Mouse (Mus musculus) right cerebral cortex, postnatal 14 days (tissue): Measurements from ENCODE around the gene Snapc2.
A peak's percentile ranks its signal among the peaks of the same experiment; 100 is the strongest.
"Not testable (repeated sequence)": the region's sequence is repeated elsewhere in the genome, so short reads cannot be mapped to it uniquely, and the experiment has no call there.

Experiments
- DNase-seq: peaks from one replicate; pipeline ENCODE4 v3.0.0; 2022

Snapc2 gene

DNA sequence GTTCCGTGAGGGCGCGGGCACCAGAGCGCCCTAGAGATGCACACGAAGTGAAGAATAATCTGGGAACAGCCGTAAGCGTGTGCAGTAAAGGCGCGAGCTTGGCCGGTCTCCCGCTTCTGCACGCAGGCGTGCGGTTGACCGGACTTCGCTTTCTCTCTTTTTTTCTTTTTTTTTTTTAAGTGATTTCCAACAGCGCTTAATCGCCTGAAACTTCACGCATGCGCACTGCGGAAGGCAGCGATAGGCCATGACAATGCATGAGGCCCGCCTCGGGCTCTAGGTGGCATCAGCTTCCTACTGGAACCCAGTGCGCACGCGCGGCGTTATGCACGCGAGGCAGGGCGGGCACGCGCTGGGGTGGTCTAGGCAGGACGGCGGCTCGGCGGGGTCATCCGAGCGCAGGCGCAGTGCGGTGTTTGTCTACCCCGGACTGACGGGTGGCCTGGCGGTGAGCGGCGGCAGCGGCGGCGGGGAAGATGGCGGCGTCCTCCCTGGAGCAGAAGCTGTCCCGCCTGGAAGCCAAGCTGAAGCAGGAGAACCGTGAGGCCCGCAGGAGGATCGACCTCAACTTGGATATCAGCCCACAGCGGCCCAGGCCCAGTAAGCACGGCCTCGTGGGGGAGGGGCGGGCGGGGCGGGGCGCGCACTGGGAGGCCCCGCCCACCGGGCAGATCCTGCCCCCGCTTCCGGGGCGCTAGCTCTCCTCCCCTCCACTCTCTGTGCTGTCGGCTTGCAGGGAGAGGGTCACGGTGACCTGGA is 14.3 kb upstream of the Snapc2 start, which contains the start of the genes Map2k7 and Gm49320:
Gene Map2k7, plus strand, starts transcription at position 307 of the 759 bp plus-strand sequence.
Gene Gm49320, plus strand, starts transcription at position 432 of the 759 bp plus-strand sequence.
- peak; percentile 100 for DNase-seq

DNA sequence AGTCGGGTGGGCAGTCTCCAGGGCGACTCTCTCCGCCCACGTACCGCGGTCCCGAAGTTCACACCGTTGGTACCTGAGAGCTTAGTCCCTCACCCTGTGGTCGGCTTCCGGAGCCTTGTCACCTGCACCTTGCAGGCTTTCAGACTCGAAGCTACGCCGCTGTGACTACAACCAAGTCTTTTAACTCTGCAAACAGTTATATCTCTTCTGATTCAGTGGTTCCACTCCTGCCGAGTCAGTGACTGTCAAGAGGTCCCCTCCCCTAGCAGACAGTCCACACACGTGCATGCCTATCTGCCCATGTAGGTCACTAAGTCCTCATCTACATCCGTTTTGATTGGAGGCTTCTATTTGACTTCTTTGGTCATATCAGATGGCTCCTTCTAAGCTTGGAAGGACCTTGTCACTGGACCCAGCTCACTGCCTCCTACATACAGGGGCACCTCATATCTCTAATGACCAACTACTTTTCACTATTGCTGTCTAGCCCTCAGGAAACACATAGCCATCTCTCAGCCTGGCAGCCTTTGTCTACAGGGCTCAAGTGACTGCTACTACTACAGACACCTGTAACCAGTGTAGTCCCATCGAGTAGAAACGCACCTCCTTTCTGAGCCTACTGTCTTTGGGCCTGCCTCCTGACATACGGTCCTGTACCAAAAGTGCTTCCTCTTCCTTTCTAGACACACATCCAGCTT is 13.5 kb upstream of the Snapc2 start:
- DNase-seq, result no peak

DNA sequence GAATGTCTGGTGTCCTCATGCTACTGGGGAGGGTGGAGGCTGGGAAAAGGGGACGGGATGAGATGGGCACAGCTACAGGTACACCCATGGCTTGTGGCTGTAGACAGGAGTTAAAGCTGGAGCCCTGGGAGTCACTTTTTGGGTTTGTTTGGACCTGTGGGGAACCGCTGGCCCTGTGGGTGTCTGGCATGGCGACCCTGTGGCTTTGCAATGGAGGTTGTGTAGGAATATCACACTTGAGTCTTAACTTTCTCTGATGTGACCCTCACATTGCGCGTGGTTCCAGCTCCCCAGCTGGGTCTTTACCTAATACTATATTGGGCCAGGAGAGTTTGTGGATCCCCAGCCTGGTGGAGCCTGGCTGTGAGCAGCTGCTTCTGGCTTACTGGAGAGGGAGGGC is 7.8 kb upstream of the Snapc2 start:
- no peak for DNase-seq

DNA sequence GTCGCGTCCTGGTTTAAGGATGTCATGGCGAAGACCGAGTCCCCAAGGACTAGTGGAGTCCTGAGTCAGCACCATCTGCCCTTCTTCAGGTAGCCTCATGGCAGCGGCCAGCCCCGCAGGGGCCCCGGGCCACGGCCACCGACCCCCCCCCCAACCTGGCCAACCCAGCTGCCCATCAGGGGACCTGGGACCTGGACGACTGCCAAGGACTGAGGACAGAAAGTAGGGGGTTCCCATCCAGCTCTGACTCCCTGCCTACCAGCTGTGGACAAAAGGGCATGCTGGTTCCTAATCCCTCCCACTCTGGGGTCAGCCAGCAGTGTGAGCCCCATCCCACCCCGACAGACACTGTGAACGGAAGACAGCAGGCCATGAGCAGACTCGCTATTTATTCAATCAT is 7.1 kb upstream of the Snapc2 start:
- DNase-seq, result no peak

- DNase-seq, result no peak
Measured at GRCm38 (mm10) chr8:4247241-4247640, 5.6 kb upstream of the Snapc2 start.

DNA sequence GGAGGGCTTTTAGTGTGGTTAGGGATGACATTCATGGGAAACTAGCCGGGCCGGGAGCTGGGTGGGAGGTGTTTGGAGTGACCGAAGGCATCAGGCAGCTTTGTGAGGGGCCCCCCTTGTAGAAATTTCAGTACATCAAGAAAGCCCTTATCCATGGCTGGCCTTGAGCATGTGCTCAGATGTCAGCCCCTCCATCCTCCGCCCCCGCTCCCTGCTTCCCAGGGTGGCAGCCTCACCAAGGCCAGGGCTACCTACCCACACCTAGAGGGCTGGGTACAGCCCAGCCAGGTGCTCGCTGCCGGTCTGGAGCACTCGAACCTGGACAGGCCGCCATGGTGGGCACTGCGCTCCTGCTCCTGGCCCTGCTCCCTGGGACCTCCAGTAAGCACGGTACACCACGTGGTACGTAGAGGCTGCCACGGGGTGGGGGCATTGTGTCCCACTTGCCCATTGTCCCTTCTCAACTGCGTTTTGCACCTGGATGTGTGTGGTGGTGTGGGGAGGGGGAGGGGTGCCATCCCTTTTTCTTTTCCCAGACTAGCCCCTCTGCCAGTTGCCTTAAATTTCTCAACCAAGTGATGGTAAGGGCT is 4.8 kb upstream of the Snapc2 start, which contains the start of gene Tgfbr3l:
Gene Tgfbr3l, plus strand, starts transcription at position 264 of the 590 bp plus-strand sequence.
- no peak for DNase-seq

DNA sequence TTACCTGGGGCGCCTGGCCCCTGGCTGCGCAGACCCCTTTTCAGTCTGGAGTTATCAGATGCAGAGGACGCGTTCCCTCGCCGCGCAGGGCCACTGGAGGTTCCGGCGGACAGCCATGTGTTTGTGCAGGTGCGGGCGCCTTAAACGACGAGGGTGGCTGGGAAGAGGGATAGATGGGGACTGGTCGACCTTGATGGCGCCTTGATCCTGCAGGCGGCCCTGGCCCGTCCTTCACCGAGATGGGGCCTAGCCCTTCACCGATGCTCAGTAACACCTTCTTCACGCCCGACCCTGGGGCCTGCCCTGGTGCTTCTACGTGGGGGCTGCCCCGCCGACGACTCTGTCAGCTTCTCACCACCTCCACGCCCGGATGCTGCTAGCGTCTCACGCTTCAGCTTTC is 3.7 kb upstream of the Snapc2 start:
- no peak for DNase-seq

- peak; percentile 93 for DNase-seq
Measured at GRCm38 (mm10) chr8:4250306-4250970, 2.4 kb upstream of the Snapc2 start.

DNA sequence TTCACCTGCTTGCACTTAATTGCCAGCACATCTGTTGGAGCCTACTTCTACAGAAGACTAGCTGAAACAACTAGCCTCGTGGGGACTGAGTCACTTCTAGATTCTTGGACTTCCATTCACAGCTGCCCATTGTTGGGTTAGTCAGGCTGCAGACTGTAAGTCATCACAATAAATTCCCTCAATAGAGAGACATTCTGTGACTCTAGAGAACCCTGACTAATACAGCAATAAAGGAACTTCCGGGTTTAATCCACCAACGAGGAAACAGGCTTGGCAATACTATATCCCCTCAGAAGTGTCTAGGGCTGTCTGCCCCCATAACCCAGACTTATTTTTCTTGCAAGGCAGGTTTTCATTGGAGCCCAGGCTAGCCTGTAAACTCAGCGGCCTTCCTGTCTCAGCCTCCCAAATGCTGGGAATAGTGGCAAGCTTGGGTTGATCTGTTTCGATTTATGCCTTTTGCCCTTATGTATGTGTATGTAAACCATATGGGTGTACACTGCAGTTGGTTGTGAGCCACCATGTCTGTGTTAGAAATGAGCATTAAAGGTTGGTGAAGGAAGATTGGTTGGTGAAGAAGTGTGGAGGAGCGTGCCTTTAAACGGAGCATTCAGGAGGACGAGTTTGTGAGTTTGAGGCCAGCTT is 642 bp upstream of the Snapc2 start:
- DNase-seq, result no peak

DNA sequence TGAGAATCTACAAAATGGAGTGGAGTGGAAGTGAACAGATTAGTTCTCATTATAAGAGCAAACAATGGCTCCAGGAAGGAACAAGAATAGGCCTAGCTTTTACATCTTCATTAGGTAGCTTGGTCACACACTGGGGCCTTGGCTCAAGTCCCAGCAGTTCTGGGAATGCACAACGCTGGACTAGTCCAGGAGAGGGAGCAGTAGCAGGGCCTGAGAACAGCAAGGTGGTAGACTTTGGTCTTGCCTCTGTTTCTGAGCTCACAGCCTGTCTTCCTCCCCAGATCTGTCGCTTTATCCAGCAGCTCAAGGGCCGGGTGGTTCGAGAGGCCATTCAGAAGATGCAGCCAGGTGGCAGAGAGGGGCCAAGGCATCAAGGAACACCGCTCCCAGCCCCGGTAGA is 1.1 kb downstream of the Snapc2 start:
- peak; percentile 70 for DNase-seq

GRCm38 (mm10) chr8:4255471-4255870 is 2.6 kb downstream of the Snapc2 start:
- not testable (repeated sequence) for DNase-seq

- DNase-seq, result peak; percentile 84
Measured at GRCm38 (mm10) chr8:4256911-4257310, 4.0 kb downstream of the Snapc2 start.

DNA sequence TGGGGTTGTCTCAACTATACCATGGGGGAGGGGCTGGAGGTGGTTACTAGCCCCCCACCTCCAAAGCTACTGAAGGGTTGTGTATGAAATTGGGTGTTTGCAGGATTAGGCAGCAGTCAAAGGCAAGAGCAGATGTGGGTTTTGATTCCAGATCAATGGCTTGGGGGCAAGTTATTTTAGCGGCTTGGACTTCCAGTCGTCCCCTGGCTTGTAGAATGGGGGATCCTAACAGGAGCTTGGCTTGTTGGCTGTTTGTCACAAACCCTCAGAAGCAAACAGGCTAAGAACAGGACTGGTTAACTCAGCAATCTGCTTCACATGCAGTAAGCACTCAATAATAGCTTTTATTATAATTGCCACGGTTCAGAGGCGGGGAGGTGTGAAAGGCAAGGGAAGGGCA is 4.5 kb downstream of the Snapc2 start:
- DNase-seq, result no peak

DNA sequence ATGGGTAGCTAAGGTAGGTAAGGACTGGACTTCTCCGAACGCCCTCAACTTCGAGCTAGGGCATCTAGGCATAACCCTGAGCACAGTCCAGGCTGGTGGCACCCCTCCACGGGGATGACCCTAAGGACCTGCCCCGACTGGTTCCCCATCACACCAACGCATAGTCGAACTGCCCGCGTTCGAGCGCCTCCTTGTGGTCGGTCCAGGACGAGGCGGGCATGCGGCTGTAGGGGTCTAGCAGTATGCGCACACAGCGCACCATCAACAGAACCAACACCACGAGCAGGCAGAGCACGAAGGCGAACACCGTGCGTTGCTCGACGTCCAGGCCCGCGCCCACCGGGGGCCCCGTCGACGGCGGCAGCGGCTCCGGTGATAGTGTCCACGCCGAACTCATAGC is 5.4 kb downstream of the Snapc2 start:
- peak; percentile 86 for DNase-seq

- DNase-seq, result no peak
Measured at GRCm38 (mm10) chr8:4258678-4259077, 5.8 kb downstream of the Snapc2 start.

- peak; percentile 94 for DNase-seq
Measured at GRCm38 (mm10) chr8:4259125-4259804, 6.4 kb downstream of the Snapc2 start, which contains the start of gene Ctxn1. TSS of gene Ctxn1 (minus strand) at chr8:4259274.

DNA sequence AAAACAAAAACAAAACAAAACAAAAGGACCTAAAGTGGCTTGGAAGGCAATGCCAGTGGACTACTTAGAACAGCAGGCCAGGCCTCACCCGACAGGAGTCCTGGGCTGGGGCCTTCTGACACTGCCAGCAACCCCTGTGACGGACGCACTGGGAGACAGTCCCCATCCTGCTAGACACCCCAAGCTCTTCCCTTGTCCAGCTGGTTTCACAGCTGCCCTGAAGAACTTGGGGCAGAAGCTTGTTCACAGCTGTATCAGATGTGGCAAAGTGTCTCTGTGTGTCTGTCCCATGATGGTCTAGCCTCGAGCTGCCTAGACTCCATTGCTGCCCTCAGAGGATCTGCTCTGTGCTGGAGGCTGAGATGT is 6.9 kb downstream of the Snapc2 start:
- no peak for DNase-seq

DNA sequence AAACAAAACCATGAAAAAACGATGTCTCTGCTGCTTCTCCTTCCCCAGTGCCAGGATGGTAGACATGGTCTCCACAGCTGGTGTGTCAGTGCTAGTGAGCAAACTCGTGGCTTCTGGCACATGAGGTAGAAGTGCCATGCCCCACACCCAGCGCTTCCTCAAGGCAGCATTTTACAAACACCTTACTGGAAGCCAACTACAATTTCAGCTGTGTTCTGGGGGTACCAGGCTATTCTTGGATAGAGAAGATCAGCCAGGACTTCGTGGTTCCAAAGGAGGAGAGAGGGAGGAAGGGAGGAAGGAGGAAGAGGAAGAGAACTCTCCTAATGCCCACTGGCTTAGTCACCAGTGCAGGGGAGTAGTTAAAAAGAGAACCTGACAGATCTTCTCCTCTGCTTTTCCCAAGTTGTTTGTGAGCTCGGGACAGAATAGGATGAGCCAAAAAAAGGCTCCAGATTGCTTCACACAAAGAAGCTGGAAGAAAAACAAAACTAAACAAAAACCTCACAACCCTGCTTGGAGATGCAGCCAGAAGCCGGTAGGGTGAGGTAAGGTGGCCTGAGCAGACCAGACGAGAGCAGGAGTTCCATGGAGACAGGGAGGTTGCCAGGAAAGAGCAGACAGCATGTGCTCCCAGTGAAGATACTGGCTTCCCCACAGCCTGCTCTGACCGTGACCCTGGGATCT is 10.4 kb downstream of the Snapc2 start:
- DNase-seq, result no peak

GRCm38 (mm10) chr8:4265160-4265914 is 12.5 kb downstream of the Snapc2 start:
- no peak for DNase-seq

DNA sequence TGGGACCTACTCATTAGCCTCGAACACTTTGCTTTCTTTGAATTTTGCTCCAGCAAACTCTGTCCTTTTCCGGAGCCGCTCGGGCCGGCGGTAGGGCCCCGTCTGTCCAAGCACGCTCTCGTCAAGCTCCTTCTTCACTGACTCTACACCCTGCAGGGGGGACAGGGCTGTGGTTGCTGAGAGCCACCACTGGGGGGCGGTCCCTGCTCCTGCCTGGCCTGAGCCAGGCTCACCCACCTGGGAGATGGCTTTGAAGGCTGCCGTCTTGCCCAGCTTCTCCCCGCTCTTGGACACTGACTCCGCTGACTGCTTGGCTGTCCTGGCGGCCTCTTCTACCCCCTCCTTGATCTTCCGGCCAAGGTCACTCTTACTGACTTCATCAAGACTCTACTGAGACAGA is 14.7 kb downstream of the Snapc2 start:
- no peak for DNase-seq

- no peak for DNase-seq
Measured at GRCm38 (mm10) chr8:4269609-4270008, 16.7 kb downstream of the Snapc2 start.
